Mouse (Mus musculus) cerebellum, adult 8-10 months (tissue): ENCODE measurements around the gene Gss.
"Not testable (repeated sequence)": the region's sequence is repeated elsewhere in the genome, so short reads cannot be mapped to it uniquely, and the experiment has no call there.

Experiments used
- DNase-seq: peaks from one replicate; pipeline ENCODE4 v3.0.0; 2022

The Gss gene

GRCm38 (mm10) chr2:155573001-155573400 is 19.6 kb downstream of the Gss start:
- no peak for DNase-seq

GRCm38 (mm10) chr2:155569223-155569807 is 23.3 kb downstream of the Gss start:
- DNase-seq: no peak

- DNase-seq: no peak
Observed at GRCm38 (mm10) chr2:155567751-155568150, 24.9 kb downstream of the Gss start.

- DNase-seq: no peak
Observed at GRCm38 (mm10) chr2:155562934-155563333, 29.7 kb downstream of the Gss start.

- no peak for DNase-seq
Observed at GRCm38 (mm10) chr2:155562209-155562608, 30.4 kb downstream of the Gss start.

- no peak for DNase-seq
Observed at GRCm38 (mm10) chr2:155554426-155554985, 38.1 kb downstream of the Gss start.

GRCm38 (mm10) chr2:155552949-155553354 is 39.7 kb downstream of the Gss start:
- DNase-seq: no peak

GRCm38 (mm10) chr2:155552336-155552735 is 40.3 kb downstream of the Gss start:
- DNase-seq: no peak

GRCm38 (mm10) chr2:155546955-155547354 is 45.7 kb downstream of the Gss start:
- no peak for DNase-seq

GRCm38 (mm10) chr2:155540822-155541458 is 51.7 kb downstream of the Gss start:
- peak; percentile 41 for DNase-seq

- DNase-seq: no peak
Observed at GRCm38 (mm10) chr2:155539696-155540095, 52.9 kb downstream of the Gss start.

- DNase-seq: not testable (repeated sequence)
Observed at GRCm38 (mm10) chr2:155538463-155539057, 54.0 kb downstream of the Gss start.

GRCm38 (mm10) chr2:155537761-155538462 is 54.7 kb downstream of the Gss start:
- no peak for DNase-seq

GRCm38 (mm10) chr2:155536292-155536691 is 56.3 kb downstream of the Gss start:
- DNase-seq: no peak

GRCm38 (mm10) chr2:155527367-155527766 is 65.2 kb downstream of the Gss start:
- DNase-seq: no peak

- no peak for DNase-seq
Observed at GRCm38 (mm10) chr2:155524378-155524777, 68.2 kb downstream of the Gss start.

- no peak for DNase-seq
Observed at GRCm38 (mm10) chr2:155523706-155524105, 68.9 kb downstream of the Gss start.

GRCm38 (mm10) chr2:155518531-155519270 is 73.9 kb downstream of the Gss start:
- DNase-seq: no peak

- DNase-seq: peak; percentile 99
Observed at GRCm38 (mm10) chr2:155517455-155518423, 74.9 kb downstream of the Gss start, which contains the start of the genes Acss2 and Ggt7. Gene Acss2 (plus strand): TSS chr2:155517948. Gene Ggt7 (minus strand): TSS chr2:155518237.

GRCm38 (mm10) chr2:155515941-155516340 is 76.7 kb downstream of the Gss start:
- DNase-seq: peak; percentile 77

- DNase-seq: peak; percentile 90
Observed at GRCm38 (mm10) chr2:155514666-155515065, 77.9 kb downstream of the Gss start.
